Mouse (Mus musculus) heart, adult 2 months (tissue): ENCODE data around the gene Rnf181. TPM values are rescaled to one million over a fixed set of nuclear protein-coding genes. Genes with fewer than 3 reads are reported as not detected.

Experiments used
- DNase-seq, 2 experiments: peaks; one replicate each; pipeline ENCODE4 v3.0.0; 2021
- H3K27ac ChIP-seq: fragments of 200-600 bp; 2 replicates; pipeline ENCODE4 v1.8.1; 2022
- H3K27me3 ChIP-seq: fragments of 200-500 bp; 2 replicates; pipeline ENCODE4 v1.6.1; 2012; ENCODE audit warnings: mild to moderate bottlenecking, low read length, inconsistent platforms, mixed read lengths; ENCODE audit not compliant: control insufficient read depth, insufficient read depth
- H3K36me3 ChIP-seq: fragments of 200-500 bp; 2 replicates; pipeline ENCODE4 v1.6.1; 2012; ENCODE audit warnings: low read length, inconsistent platforms; ENCODE audit not compliant: control insufficient read depth, insufficient read depth
- H3K4me1 ChIP-seq: fragments of 200-500 bp; 2 replicates; pipeline ENCODE4 v1.6.1; 2011; ENCODE audit warnings: low read length; ENCODE audit not compliant: control insufficient read depth, insufficient read depth
- H3K4me3 ChIP-seq: fragments of 200-600 bp; 2 replicates; pipeline ENCODE4 v1.8.1; 2022
- H3K79me2 ChIP-seq: fragments of 200-500 bp; replicated peaks from 2 replicates; pipeline ENCODE4 v1.6.1; 2012; ENCODE audit warnings: mild to moderate bottlenecking, inconsistent platforms, low read length, moderate library complexity, mixed read lengths; ENCODE audit not compliant: control insufficient read depth, insufficient read depth
- H3K9ac ChIP-seq: fragments of 200-500 bp; 2 replicates; pipeline ENCODE4 v1.6.1; 2012; ENCODE audit warnings: low read depth, mild to moderate bottlenecking, control low read depth, inconsistent platforms, low read length, mixed read lengths
- CTCF ChIP-seq: fragments of 200-600 bp; IDR thresholded peaks from 2 replicates; pipeline ENCODE4 v1.8.1; 2022; ENCODE audit warnings: antibody characterized with exemption, mild to moderate bottlenecking, moderate library complexity
- EP300 ChIP-seq: fragments of 200-500 bp; IDR thresholded peaks from 2 replicates; pipeline ENCODE4 v1.6.1; 2011; ENCODE audit warnings: low read depth, low read length, control low read depth; ENCODE audit not compliant: insufficient read depth
- POLR2A ChIP-seq: fragments of 200-500 bp; IDR thresholded peaks from 2 replicates; pipeline ENCODE4 v1.6.1; 2011; ENCODE audit warnings: mild to moderate bottlenecking, low read depth, low read length, control low read depth; ENCODE audit not compliant: insufficient read depth
- WGBS: fragments of 180-500 bp; shearing (Covaris S2); methylation state at CpG from one replicate; pipeline ENCODE4 v1.1.7; 2018; 5-methylcytosine and 5-hydroxymethylcytosine counted together
- intact Hi-C: fragments of 180-260 bp; cut with DNase I; formaldehyde crosslinking; loops from one replicate; pipeline ENCODE4 v1.15.1; 2025
- polyA plus RNA-seq: library from polyadenylated mRNA; depleted of rRNA; stranded (reverse); fragments of >200 nt; gene quantifications from 2 replicates; pipeline ENCODE4 v1.2.3, GENCODE M21; 2012
- total RNA-seq, 2 experiments: library from RNA; stranded (reverse); gene quantifications; 2 replicates each; pipeline ENCODE4 v1.2.3; 2021

Rnf181 gene
- total and polyA plus RNA-seq, 3 experiments = 36.0 to 44.0 (median 40.7) TPM

- Histone ChIP-seq H3K4me1 (peaks cover 6% of the 10 kb centered on the region), H3K27me3 (no peaks in the 10 kb centered on the region), H3K79me2 (no peaks in the 10 kb centered on the region), H3K4me3 (no peak overlapping the region), H3K36me3 (no peaks in the 10 kb centered on the region), H3K27ac (no peak overlapping the region), H3K9ac (no peak overlapping the region)
- intact Hi-C loops = no loop called here
- 75% methylated on average over 6 of the region's 6 CpGs for WGBS
- TF ChIP-seq POLR2A (no peak), CTCF (no peak), EP300 (no peak)
- DNase-seq = no peak
These were observed 16.5 kb upstream of the Rnf181 start for GRCm38 (mm10) chr6:72383142-72383820.

GRCm38 (mm10) chr6:72382494-72382893 lies 15.7 kb upstream of the Rnf181 start:
- TF ChIP-seq POLR2A (no peak), CTCF (no peak), EP300 (no peak)
- WGBS = 77% methylated on average over 6 of the region's 6 CpGs
- H3K27me3 ChIP-seq = no peaks in the 10 kb centered on the region
- no peak overlapping the region for H3K9ac ChIP-seq
- H3K79me2 ChIP-seq = no peaks in the 10 kb centered on the region
- peaks cover 6% of the 10 kb centered on the region for H3K4me1 ChIP-seq
- H3K4me3 ChIP-seq = no peak overlapping the region
- no peak overlapping the region; the same call in 1 of the 2 replicates for H3K27ac ChIP-seq
- DNase-seq = no peak
- no peaks in the 10 kb centered on the region for H3K36me3 ChIP-seq
- intact Hi-C loops = no loop called here

- no peaks in the 10 kb centered on the region for H3K79me2 ChIP-seq
- H3K27me3 ChIP-seq = no peaks in the 10 kb centered on the region
- H3K4me3 ChIP-seq = peak within 1 kb of the TSS; percentile 81
- peak within 1 kb of the TSS; percentile 93 for H3K27ac ChIP-seq
- intact Hi-C loops = no loop called here
- DNase-seq = peak; percentile 91 to 93
- peak; percentile 78 for TF ChIP-seq CTCF
- TF ChIP-seq POLR2A = peak; percentile 50; the same call in 1 of the 2 replicates
- TF ChIP-seq EP300 = 0 out of 2 replicates have a peak, but pooled peaks have one; percentile 3
- peak within 1 kb of the TSS; percentile 89 for H3K9ac ChIP-seq
- WGBS = under 1% methylated on average over 49 of the region's 49 CpGs
- no peaks in the 10 kb centered on the region for H3K36me3 ChIP-seq
- H3K4me1 ChIP-seq = peaks cover 7% of the 10 kb centered on the region
These were observed 13.5 kb upstream of the Rnf181 start, which contains the start of gene Vamp5 for GRCm38 (mm10) chr6:72380131-72380770. TSS of gene Vamp5 (minus strand) at chr6:72380468.

GRCm38 (mm10) chr6:72379377-72380130 lies 12.8 kb upstream of the Rnf181 start:
- whole genome bisulfite sequencing = 19% methylated on average over 7 of the region's 7 CpGs
- Histone ChIP-seq H3K36me3 (no peaks in the 10 kb centered on the region), H3K27ac (peak overlapping the region; percentile 93), H3K27me3 (no peaks in the 10 kb centered on the region), H3K9ac (peak overlapping the region; percentile 89), H3K4me1 (peaks cover 10% of the 10 kb centered on the region), H3K79me2 (no peaks in the 10 kb centered on the region), H3K4me3 (peak overlapping the region; percentile 81)
- DNase-seq = no peak
- TF ChIP-seq POLR2A = no peak
- TF ChIP-seq CTCF = no peak
- TF ChIP-seq EP300 = no peak
- intact Hi-C loops = no loop called here

GRCm38 (mm10) chr6:72378510-72379234 lies 11.9 kb upstream of the Rnf181 start:
- WGBS = 84% methylated on average over 8 of the region's 8 CpGs
- intact Hi-C loops = no loop called here
- H3K9ac ChIP-seq = no peak overlapping the region
- H3K36me3 ChIP-seq = no peaks in the 10 kb centered on the region
- H3K4me1 ChIP-seq = peaks cover 16% of the 10 kb centered on the region
- TF ChIP-seq CTCF (peak; percentile 18; the same call in 1 of the 2 replicates), EP300 (no peak), POLR2A (no peak)
- no peak for DNase-seq
- H3K4me3 ChIP-seq = no peak overlapping the region
- H3K27ac ChIP-seq = no peak overlapping the region; the same call in 1 of the 2 replicates
- no peaks in the 10 kb centered on the region for H3K27me3 ChIP-seq
- no peaks in the 10 kb centered on the region for H3K79me2 ChIP-seq
